Mouse (Mus musculus) bone marrow, adult 2 months (tissue): Measurements from ENCODE around the gene Mcl1.

Experiments
- CTCF ChIP-seq: fragments of 200-500 bp; IDR thresholded peaks from 2 replicates; pipeline ENCODE4 v1.5.1; 2011; ENCODE audit warnings: low read length, control low read depth; ENCODE audit not compliant: control insufficient read depth, insufficient read depth
- POLR2A ChIP-seq: fragments of 200-500 bp; IDR thresholded peaks from 2 replicates; pipeline ENCODE4 v1.6.1; 2011; ENCODE audit warnings: low read depth, mild to moderate bottlenecking, control low read depth, low read length, borderline replicate concordance; ENCODE audit not compliant: control insufficient read depth

- TF ChIP-seq CTCF (no peak), POLR2A (no peak)
Observed at GRCm38 (mm10) chr3:95698286-95698685, 39.7 kb downstream of the Mcl1 start.
